Mouse (Mus musculus) NIH3T3 (cell line): ENCODE data around the gene Pdlim1.

Experiments used
- DNase-seq: peaks from one replicate; pipeline ENCODE4 v3.0.0-alpha.2; 2012; ENCODE audit warnings: low read depth

Gene Pdlim1

GRCm38 (mm10) chr19:40271308-40271892, at the start of gene Pdlim1:
Pdlim1 (minus strand) TSS chr19:40271842.
- DNase-seq, result peak; percentile 84

- no peak for DNase-seq
Measured at GRCm38 (mm10) chr19:40319199-40319598, 47.6 kb upstream of the Pdlim1 start.

GRCm38 (mm10) chr19:40318511-40318910, 46.9 kb upstream of the Pdlim1 start:
- no peak for DNase-seq

GRCm38 (mm10) chr19:40317001-40317400, 45.4 kb upstream of the Pdlim1 start:
- DNase-seq, result no peak

- DNase-seq, result no peak
Measured at GRCm38 (mm10) chr19:40314252-40314651, 42.6 kb upstream of the Pdlim1 start.

GRCm38 (mm10) chr19:40311631-40312030, 40.0 kb upstream of the Pdlim1 start:
- DNase-seq, result no peak

- DNase-seq, result no peak
Measured at GRCm38 (mm10) chr19:40310410-40311130, 38.9 kb upstream of the Pdlim1 start.

- no peak for DNase-seq
Measured at GRCm38 (mm10) chr19:40309911-40310310, 38.3 kb upstream of the Pdlim1 start.

GRCm38 (mm10) chr19:40307550-40307949, 35.9 kb upstream of the Pdlim1 start:
- peak; percentile 21 for DNase-seq

- no peak for DNase-seq
Measured at GRCm38 (mm10) chr19:40306631-40307030, 35.0 kb upstream of the Pdlim1 start.

- no peak for DNase-seq
Measured at GRCm38 (mm10) chr19:40305456-40305855, 33.8 kb upstream of the Pdlim1 start.

GRCm38 (mm10) chr19:40302916-40303315, 31.3 kb upstream of the Pdlim1 start:
- DNase-seq, result peak; percentile 15

- no peak for DNase-seq
Measured at GRCm38 (mm10) chr19:40302477-40302876, 30.8 kb upstream of the Pdlim1 start.

- no peak for DNase-seq
Measured at GRCm38 (mm10) chr19:40299983-40300759, 28.5 kb upstream of the Pdlim1 start.

- no peak for DNase-seq
Measured at GRCm38 (mm10) chr19:40299182-40299581, 27.5 kb upstream of the Pdlim1 start.

- DNase-seq, result no peak
Measured at GRCm38 (mm10) chr19:40298574-40298973, 26.9 kb upstream of the Pdlim1 start.

- no peak for DNase-seq
Measured at GRCm38 (mm10) chr19:40297798-40298144, 26.1 kb upstream of the Pdlim1 start.

GRCm38 (mm10) chr19:40297078-40297797, 25.6 kb upstream of the Pdlim1 start:
- DNase-seq, result no peak

- no peak for DNase-seq
Measured at GRCm38 (mm10) chr19:40294231-40294630, 22.6 kb upstream of the Pdlim1 start.

- DNase-seq, result no peak
Measured at GRCm38 (mm10) chr19:40293791-40294190, 22.1 kb upstream of the Pdlim1 start.

- no peak for DNase-seq
Measured at GRCm38 (mm10) chr19:40290099-40290724, 18.6 kb upstream of the Pdlim1 start.

- no peak for DNase-seq
Measured at GRCm38 (mm10) chr19:40288415-40288814, 16.8 kb upstream of the Pdlim1 start.
